21 mouse cellular contexts compared by ENCODE assay signal in the genomic region with DNA sequence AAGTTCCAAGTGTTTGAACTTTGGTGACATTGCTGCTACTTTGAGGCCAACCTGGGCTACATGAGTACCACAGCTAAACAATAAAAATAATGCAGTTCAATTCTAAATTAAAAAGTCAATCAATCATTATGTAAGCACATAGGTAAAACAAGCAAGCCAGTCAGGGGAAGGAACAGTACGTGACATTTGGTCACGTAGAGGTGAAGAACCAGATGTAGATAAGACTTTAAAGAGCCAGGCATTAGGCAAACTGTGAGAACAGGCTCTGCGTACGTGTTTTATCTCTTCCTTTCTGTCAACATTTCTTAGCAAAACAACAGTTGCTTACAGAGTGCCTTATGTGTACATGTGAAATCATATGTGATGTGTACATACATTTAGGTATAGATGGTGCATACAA. TPM values are rescaled to one million over a fixed set of nuclear protein-coding genes. Genes with fewer than 3 reads are reported as not detected.
DNase-seq lines count a peak whose midpoint lies in the region; ATAC-seq and TF ChIP-seq lines count a peak whose summit lies in the region.
"Had no signal": no experiment of that assay in that cellular context is flagged by ENCODE, and none has a peak within 500 bp of the region (broad histone marks: within the 10 kb centered on the region; RNA-seq: fewer than 3 reads in every experiment).

No protein-coding gene starts in this region.

- ATAC-seq in liver, embryonic 14.5 days (ENCODE audit: insufficient read depth) = no peak
- ATAC-seq in stomach, embryonic 16.5 days (ENCODE audit: insufficient read depth, low FRiP score) = no peak

- H3K4me1 ChIP-seq in liver, embryonic 14.5 days (replicated peaks; ENCODE audit: control insufficient read depth in 2 of 2, insufficient read depth in 2 of 2, low read length in 1 of 2) = peaks cover 3 to 15% of the 10 kb centered on the region in 2 experiments; a peak in 3 of 4 replicates
- peaks cover 20% of the 10 kb centered on the region for H3K4me1 ChIP-seq in stomach, embryonic 16.5 days (ENCODE audit: control insufficient read depth, insufficient read depth, low read length)

- peak overlapping the region; percentile 99; the same call in 1 of the 2 replicates for H3K27ac ChIP-seq in gastrocnemius, adult 2 months
- no peak overlapping the region for H3K27ac ChIP-seq in liver, embryonic 14.5 days
- peak overlapping the region; percentile 34; the same call in 1 of the 2 replicates for H3K27ac ChIP-seq in stomach, embryonic 16.5 days (ENCODE audit: low read length)
- H3K27ac ChIP-seq: forebrain, embryonic 15.5 days; hindbrain, postnatal 0 days; layer of hippocampus, adult 2 months; neural tube, embryonic 12.5 days had no signal

- DNase-seq in gastrocnemius, adult 2 months = no peak
- DNase-seq in gastrocnemius, postnatal 10 days = no peak
- DNase-seq in kidney, adult 9 months = peak; percentile 26
- DNase-seq in kidney, postnatal 36 days = no peak
- peak in 1 of 3 experiments; percentile 12 for DNase-seq in liver, embryonic 14.5 days (ENCODE audit: low read depth in 3 of 3, low spot score in 3 of 3)
- DNase-seq in ovary, postnatal 10 days (ENCODE audit: low spot score) = no peak
- DNase-seq in cerebellum, postnatal 25 days = no peak
- DNase-seq: adrenal gland, postnatal 25 days; cerebellum, adult 9-10 months; gastrocnemius, postnatal 25 days; kidney, postnatal 10 days; lung, postnatal 4 days; midbrain, embryonic 14.5 days had no signal

- no peak overlapping the region; the same call in 1 of the 2 replicates for H3K4me2 ChIP-seq in liver, embryonic 14.5 days (ENCODE audit: low read depth)
- no peak overlapping the region for H3K4me2 ChIP-seq in stomach, embryonic 16.5 days (ENCODE audit: low read depth, low read length)

- TF ChIP-seq EP300 in liver, embryonic 14.5 days (IDR thresholded peaks at IDR 0.05; ENCODE audit: low read depth) = peak; percentile 26

- H3K27me3 ChIP-seq in liver, embryonic 14.5 days (ENCODE audit: control insufficient read depth, insufficient read depth, low read length) = no peaks in the 10 kb centered on the region; the same call in 1 of the 2 replicates
- H3K27me3 ChIP-seq in stomach, embryonic 16.5 days (ENCODE audit: control insufficient read depth, insufficient read depth, low read length) = no peaks in the 10 kb centered on the region
- H3K27me3 ChIP-seq: embryonic facial prominence, embryonic 15.5 days; forebrain, embryonic 15.5 days; neural tube, embryonic 12.5 days had no signal

- H3K9me3 ChIP-seq in liver, embryonic 14.5 days (ENCODE audit: control insufficient read depth, low read length) = no peaks in the 10 kb centered on the region
- H3K9me3 ChIP-seq in stomach, embryonic 16.5 days (replicated peaks; ENCODE audit: control insufficient read depth, low read length) = no peaks in the 10 kb centered on the region
- H3K9me3 ChIP-seq: embryonic facial prominence, embryonic 15.5 days; forebrain, embryonic 15.5 days; hindbrain, embryonic 10.5 days; limb, embryonic 10.5 days; neural tube, embryonic 12.5 days had no signal

- H3K9ac ChIP-seq in liver, embryonic 14.5 days (replicated peaks) = no peak overlapping the region
- H3K9ac ChIP-seq in stomach, embryonic 16.5 days (ENCODE audit: low read length) = no peak overlapping the region
- H3K9ac ChIP-seq: embryonic facial prominence, embryonic 15.5 days; forebrain, embryonic 15.5 days; neural tube, embryonic 12.5 days had no signal

- no peak for TF ChIP-seq CTCF in gastrocnemius, adult 2 months (IDR thresholded peaks at IDR 0.05)
- TF ChIP-seq CTCF in liver, embryonic 14.5 days (IDR thresholded peaks at IDR 0.05; ENCODE audit: low read depth) = no peak

- no peak overlapping the region for H3K4me3 ChIP-seq in gastrocnemius, adult 2 months
- no peak overlapping the region for H3K4me3 ChIP-seq in liver, embryonic 14.5 days (ENCODE audit: insufficient read depth in 1 of 2, low read depth in 2 of 2, low read length in 2 of 2)
- no peak overlapping the region for H3K4me3 ChIP-seq in stomach, embryonic 16.5 days (replicated peaks; ENCODE audit: low read length)
- H3K4me3 ChIP-seq: neural tube, embryonic 12.5 days had no signal

- 10% methylated on average over 4 of the region's 4 CpGs for WGBS in liver, embryonic 14.5 days (ENCODE audit: insufficient replicate concordance)
- 46% methylated on average over 4 of the region's 4 CpGs for WGBS in stomach, embryonic 16.5 days

- no peaks in the 10 kb centered on the region for H3K36me3 ChIP-seq in liver, embryonic 14.5 days (replicated peaks; ENCODE audit: control insufficient read depth, insufficient read depth, low read depth)
- H3K36me3 ChIP-seq in stomach, embryonic 16.5 days (ENCODE audit: control insufficient read depth, insufficient read depth, low read length) = no peaks in the 10 kb centered on the region
- H3K36me3 ChIP-seq: embryonic facial prominence, embryonic 15.5 days; forebrain, embryonic 15.5 days; hindbrain, embryonic 10.5 days; limb, embryonic 10.5 days; neural tube, embryonic 12.5 days had no signal

- intact Hi-C loops in gastrocnemius, adult 2 months (cut with DNase I) = loop anchor here (5.0 kb wide), 1 partner anchor 70 kb away; no protein-coding TSS in a partner anchor

RNA-seq across cellular contexts. Expression of a gene that starts 0.9 kb away (rescaled TPM):
- 100 to 1,000 TPM; 162 to 209 TPM for total RNA-seq in gastrocnemius, adult 2 months (2021)
- 100 to 1,000 TPM; 184 to 206 TPM for total RNA-seq in gastrocnemius, postnatal 10 days (2021)
- 1.4 and 2.1 TPM in 2 replicates for polyA plus RNA-seq in liver, embryonic 14.5 days (2012; rRNA removed)
- 2.1 and 2.2 TPM in 2 replicates for polyA plus RNA-seq in liver, embryonic 14.5 days (2014; fragmentation: Nextera tagmentation; extraction: Ambion mirVana)
- polyA plus RNA-seq in stomach, embryonic 16.5 days (2015; fragmentation: Nextera tagmentation; extraction: Ambion mirVana) = 12.4 and 15.7 TPM in 2 replicates
